Mouse (Mus musculus) spleen, postnatal 14 days (tissue): ENCODE results near the gene Efemp2.
A peak's percentile ranks its signal among the peaks of the same experiment; 100 is the strongest.

ENCODE experiments used
- DNase-seq, 2 experiments: peaks; one replicate each; pipeline ENCODE4 v3.0.0; 2021 to 2022; ENCODE audit warnings: low spot score in 2 of 2

Gene Efemp2

DNA sequence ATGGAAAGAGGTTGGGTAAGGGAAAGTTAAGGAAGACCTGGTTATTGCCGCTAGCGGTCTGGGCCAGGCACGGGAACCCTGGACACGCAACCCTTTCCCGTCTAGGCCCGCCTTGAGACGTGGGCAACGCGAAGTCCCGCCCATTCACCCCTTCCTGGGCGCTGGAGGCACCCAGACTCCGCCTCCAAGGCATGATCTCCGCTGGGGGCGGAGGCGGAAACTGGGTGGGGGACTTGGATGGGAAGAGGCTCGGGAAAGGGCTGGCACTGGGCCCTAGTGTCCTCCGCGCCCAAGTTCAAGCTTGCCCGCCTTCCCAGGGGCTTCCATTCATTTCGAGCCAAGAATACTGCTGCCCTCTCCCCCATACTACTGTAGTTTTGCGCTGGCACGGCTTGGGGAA, at the start of gene Efemp2:
Efemp2 (plus strand) TSS at position 235 of the 400 bp plus-strand sequence.
- no peak for DNase-seq

GRCm38 (mm10) chr19:5424092-5424781, 49.5 kb upstream of the Efemp2 start:
- DNase-seq: peak; percentile 44 to 49

- peak; percentile 92 to 95 for DNase-seq
Observed at GRCm38 (mm10) chr19:5424782-5425741, 48.7 kb upstream of the Efemp2 start, which contains the start of the genes Drap1 and AI837181. Drap1 (minus strand) TSS chr19:5424979. AI837181 (plus strand) TSS chr19:5425144.

- no peak for DNase-seq
Observed at GRCm38 (mm10) chr19:5425906-5426565, 47.7 kb upstream of the Efemp2 start.

- no peak for DNase-seq
Observed at GRCm38 (mm10) chr19:5426640-5427290, 47.0 kb upstream of the Efemp2 start.

DNA sequence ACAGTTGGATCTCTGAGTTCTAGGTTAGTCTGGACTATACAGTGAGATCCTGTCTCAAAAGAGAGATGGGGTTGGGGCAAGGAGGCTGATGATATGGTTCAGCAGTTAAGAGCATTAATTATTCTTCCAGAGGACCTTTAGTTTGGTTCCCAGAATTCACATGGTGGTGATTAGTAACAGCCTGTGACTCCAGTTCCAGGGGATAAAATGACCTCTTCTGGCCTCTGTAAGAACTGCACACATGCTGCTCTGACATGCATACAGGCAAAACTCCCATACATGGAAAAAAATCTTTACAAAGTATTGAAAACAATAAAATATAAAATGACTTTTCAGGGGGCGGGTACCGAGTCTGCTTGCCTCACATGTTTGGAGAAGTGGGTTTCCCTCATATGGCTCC, 45.7 kb upstream of the Efemp2 start:
- DNase-seq: no peak

- no peak for DNase-seq
Observed at GRCm38 (mm10) chr19:5429219-5429618, 44.5 kb upstream of the Efemp2 start.

GRCm38 (mm10) chr19:5429806-5430205, 43.9 kb upstream of the Efemp2 start:
- no peak for DNase-seq

DNA sequence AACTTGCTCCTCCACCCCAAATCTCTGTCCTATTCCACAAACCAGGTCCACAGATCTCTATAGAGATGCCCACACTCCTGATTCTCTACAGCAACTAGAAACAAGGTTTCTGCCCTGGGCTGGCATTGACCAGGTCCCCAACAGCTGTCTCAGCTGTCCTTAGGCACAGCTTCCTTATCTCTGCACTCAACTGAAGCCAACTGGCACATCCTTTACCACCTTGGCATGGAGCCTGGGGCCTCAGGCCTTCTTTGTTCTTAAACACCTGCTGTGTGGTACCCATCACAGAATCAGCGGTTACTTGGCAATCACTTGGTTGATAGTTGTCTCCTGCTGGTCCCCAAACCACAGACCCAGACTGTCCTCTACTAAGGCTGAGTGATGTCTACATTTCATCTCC, 43.3 kb upstream of the Efemp2 start:
- DNase-seq: no peak

DNA sequence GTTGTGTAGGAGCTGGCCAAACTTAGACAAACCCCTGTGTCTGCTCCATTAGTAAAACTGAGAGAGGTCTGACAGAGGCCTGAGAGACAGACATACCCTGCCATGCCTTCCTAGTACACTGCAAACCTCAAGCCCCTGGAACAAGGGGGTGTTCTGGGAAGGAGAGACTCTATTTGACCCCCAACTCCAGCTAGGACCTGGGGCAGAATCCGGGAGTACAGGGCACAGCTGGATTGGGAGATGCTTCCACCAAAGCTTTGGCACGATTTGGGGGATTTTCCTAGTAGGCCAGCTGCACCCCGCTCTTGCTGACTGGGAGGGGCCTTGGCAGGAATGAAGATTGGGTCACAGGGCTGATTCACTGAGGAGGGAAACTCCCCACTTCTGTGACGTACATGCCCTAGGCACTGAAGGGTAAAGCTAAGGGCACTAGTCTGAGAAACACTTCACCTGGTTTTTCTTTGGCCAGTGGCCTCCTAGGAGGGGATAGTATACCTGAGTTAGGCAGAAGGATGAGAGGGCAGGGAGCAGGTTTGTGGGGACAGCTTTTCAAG, 41.8 kb upstream of the Efemp2 start:
- no peak for DNase-seq

DNA sequence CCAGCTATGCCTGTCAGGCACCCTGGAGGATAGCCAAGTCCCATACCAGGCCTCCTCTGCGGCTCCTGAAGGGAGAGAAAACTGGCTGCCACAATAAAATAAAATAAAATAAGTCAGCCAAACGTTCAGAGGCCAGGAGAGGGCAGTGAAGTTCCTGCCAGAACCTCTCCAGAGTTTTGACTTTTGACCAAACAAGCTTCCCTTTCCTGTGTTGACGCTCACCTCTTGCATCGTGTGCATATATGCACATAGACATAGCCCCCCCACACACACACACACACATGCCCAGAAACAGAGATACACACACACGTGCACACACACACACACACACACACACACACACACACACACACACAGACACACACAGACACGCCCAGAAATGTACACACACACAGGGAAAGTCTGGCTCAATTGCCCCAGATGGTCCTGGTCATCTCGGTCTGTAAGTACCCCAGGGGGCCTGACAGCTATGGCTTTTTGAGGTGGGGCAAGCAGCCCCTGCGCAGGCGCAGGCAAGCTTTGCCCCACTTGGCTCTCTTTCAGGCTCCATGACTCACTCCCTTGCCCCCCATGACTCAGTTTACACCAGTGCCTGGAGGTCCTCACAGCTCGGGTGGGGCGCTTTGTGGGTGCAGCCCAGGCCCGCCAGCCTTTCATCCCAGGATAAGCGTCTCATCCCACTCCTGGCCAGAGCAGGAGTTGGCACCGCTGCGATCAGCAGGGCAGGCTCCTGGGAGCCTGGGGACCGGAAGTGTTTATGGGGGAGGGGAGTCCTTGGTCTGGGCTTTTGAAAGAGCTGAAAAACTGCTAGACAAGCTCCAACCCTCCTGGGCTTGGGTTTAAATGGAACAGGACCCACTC, 40.5 kb upstream of the Efemp2 start:
- no peak for DNase-seq

DNA sequence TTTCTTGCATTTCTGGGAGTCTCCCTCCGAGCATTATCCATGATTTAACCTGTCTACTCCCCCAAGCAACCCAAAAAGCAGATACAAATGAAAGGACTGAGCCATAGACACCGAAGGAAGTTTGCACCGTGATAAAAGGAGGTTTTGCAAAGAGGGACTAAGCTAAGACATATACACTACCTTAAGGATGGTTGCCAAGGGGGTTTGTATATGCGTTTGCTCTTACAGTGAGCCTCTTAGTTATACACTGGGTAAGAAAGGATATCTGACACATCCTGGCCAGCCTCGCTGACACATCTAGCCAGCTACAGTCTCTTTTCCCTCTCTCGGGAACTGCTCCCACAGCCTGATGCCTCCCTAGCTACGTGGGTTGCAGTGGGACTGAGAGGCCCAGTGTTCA, 39.8 kb upstream of the Efemp2 start:
- no peak for DNase-seq

DNA sequence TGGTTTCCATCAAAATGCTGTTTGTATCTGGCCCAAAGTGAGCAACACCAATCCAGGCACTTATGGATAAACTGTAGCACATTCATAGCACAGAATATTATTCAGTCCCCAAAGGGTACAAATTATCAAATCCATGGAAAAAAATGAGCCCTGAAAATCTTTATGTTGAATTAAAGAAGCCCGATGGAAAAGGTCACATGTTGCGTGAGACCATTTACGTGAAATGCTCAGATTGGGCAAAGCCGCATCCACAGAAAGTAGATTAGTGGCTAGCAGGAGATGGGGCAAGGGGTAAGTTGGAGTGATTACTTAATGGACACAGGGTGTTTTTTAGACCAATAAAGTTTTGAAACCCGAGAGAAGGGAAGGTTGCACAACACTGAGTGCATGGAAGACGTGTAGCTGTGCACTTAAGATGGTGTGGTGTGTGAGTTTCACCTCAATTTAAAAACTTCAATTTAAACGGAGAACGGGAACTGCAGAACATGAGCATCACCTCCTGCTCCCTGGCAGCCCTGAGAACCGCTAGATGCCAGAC, 29.3 kb upstream of the Efemp2 start:
- no peak for DNase-seq

- no peak for DNase-seq
Observed at GRCm38 (mm10) chr19:5444954-5445353, 28.8 kb upstream of the Efemp2 start.

DNA sequence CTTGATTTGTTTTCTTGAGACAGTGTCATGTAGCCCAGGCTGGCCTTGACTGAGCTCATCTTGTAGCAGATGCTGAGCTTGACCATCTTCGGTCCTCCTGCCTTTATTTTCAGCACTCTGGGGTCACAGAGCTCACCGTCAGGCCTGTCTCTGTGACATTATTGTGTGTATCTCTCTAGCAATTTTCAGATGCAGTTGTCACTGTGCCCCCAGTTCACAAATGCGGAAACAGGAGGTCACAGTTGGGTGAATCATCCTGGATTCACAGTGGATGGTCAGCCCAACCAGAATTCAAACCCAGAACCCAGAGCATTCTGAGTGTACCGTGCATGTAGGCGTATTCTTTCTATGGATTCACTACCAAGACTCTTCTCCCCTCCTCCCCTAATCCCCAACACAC, 28.0 kb upstream of the Efemp2 start:
- no peak for DNase-seq

DNA sequence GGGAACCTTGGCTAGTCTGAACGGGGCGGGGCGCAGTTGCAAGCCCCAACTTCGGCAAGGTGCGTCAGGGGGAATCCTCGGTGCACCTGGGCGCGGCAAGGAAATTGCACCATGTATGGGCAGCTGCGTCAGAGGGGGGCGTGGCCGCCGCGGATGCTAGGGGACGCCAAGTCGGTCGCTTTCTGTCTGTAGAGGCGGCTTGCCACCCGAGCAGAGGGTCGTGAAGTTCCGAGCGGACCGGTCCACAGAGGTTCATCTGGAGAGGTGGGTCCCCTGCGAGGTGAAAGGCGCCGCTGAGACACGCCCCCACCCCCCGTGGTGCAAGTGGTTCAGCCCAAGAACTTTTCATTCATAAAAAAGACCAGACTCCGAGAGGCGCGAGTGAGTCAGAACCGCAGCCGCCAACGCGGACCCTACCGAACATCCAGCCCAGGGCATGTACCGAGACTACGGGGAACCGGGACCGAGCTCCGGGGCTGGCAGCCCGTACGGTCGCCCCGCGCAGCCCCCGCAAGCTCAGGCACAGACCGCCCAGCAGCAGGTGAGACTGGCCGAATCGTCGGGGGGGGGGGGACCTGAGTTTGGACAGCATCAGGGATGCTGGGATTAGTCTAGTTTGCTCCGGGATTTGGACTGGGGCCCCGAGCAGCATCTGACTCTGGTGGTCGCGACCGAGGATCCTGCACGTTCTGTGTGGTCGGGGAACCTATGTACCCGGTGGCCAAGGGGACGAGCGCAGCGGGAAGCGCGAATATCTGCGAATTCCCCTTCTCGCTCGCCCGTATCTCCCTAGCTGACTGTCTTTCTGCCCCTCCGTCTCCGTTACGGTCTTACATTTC, 26.0 kb upstream of the Efemp2 start, which contains the start of gene Fosl1:
Fosl1 (plus strand) TSS at position 33 of the 839 bp plus-strand sequence.
- DNase-seq: peak; percentile 41 to 67

- no peak for DNase-seq
Observed at GRCm38 (mm10) chr19:5448354-5449150, 25.2 kb upstream of the Efemp2 start.

- no peak for DNase-seq
Observed at GRCm38 (mm10) chr19:5449673-5450072, 24.1 kb upstream of the Efemp2 start.
